Mouse (Mus musculus) stomach, embryonic 16.5 days (tissue): ENCODE measurements around the gene Myh7. TPM values are rescaled to one million over a fixed set of nuclear protein-coding genes. Genes with fewer than 3 reads are reported as not detected.
"Not testable (repeated sequence)": the region's sequence is repeated elsewhere in the genome, so short reads cannot be mapped to it uniquely, and the experiment has no call there.

Source experiments
- ATAC-seq: fragments of 200-750 bp; cut with Nextera tagmentation; 2 replicates; pipeline ENCODE4 v1.8.0; 2017; ENCODE audit warnings: moderate number of reproducible peaks, moderate TSS enrichment; ENCODE audit not compliant: insufficient read depth, low FRiP score
- H3K27ac ChIP-seq: fragments of 300-500 bp; sonication (generic); 2 replicates; pipeline ENCODE4 v1.5.1; 2014; ENCODE audit warnings: low read length
- H3K27me3 ChIP-seq: fragments of 300-500 bp; sonication (generic); 2 replicates; pipeline ENCODE4 v1.6.1; 2014; ENCODE audit warnings: low read length, control low read depth, mixed read lengths; ENCODE audit not compliant: control insufficient read depth, insufficient read depth
- H3K36me3 ChIP-seq: fragments of 300-500 bp; sonication (generic); 2 replicates; pipeline ENCODE4 v1.6.1; 2014; ENCODE audit warnings: low read length; ENCODE audit not compliant: control insufficient read depth, insufficient read depth
- H3K4me1 ChIP-seq: fragments of 300-500 bp; sonication (generic); 2 replicates; pipeline ENCODE4 v1.6.1; 2014; ENCODE audit warnings: low read length, control low read depth, mixed read lengths; ENCODE audit not compliant: control insufficient read depth, insufficient read depth
- H3K4me2 ChIP-seq: fragments of 300-500 bp; sonication (generic); 2 replicates; pipeline ENCODE4 v1.6.1; 2014; ENCODE audit warnings: low read depth, low read length, mixed read lengths
- H3K4me3 ChIP-seq: fragments of 300-500 bp; sonication (generic); replicated peaks from 2 replicates; pipeline ENCODE4 v1.5.1; 2014; ENCODE audit warnings: mild to moderate bottlenecking, low read length
- H3K9ac ChIP-seq: fragments of 300-500 bp; sonication (generic); 2 replicates; pipeline ENCODE4 v1.6.1; 2014; ENCODE audit warnings: low read length
- H3K9me3 ChIP-seq: fragments of 300-500 bp; sonication (generic); replicated peaks from 2 replicates; pipeline ENCODE4 v1.6.1; 2016; ENCODE audit warnings: low read length, control low read depth; ENCODE audit not compliant: control insufficient read depth
- WGBS: fragments of 180-500 bp; shearing (Covaris S2); extraction: QIAGEN DNeasy Blood & Tissue Kit; methylation state at CpG from one replicate; pipeline ENCODE4 v1.1.7; 2014; 5-methylcytosine and 5-hydroxymethylcytosine counted together
- polyA plus RNA-seq: library from polyadenylated mRNA; unstranded; fragments of >200 nt; fragmentation: Nextera tagmentation; extraction: Ambion mirVana; gene quantifications from 2 replicates; pipeline ENCODE4 v1.2.1, GENCODE M21; 2015

Myh7 gene
- polyA plus RNA-seq, result 7.6 and 25.7 TPM in 2 replicates

DNA sequence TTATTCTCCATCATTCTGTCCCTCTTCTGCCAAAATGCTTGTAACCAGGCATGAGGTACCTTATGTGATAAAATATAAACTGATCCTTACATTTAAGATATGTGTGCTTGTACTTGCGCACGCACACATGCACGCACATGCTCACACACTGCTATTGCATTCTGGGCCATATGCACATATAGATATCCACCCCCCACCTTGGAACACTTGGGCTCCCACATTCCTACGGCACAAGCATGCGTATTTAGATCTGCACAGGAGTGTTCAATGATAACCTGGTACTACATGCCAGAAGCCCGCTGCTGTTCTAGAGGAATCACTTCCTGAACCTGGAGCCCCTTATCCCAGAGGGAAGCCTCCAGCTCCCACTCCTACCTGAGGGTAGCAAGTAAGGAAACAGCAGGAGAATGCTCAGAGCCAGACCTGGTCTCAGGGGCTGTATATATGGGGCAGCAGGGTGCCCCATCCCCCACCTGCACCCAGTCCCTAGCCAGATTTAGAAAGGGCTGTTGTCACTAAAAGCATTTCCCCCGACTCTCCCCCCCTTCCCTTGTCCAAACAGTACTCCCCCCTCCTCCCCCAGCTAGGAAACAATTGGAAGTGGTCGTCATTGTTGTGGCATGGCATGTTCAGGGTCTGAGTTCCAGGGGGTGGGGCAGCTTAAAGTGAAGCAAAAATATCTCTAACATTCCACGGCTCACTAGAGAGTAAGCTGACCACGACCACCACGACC lies at the start of gene Myh7:
Gene Myh7, minus strand, starts transcription at position 491 of the 733 bp plus-strand sequence.
- peak within 1 kb of the TSS; percentile 20 for H3K4me2 ChIP-seq
- peaks cover 23% of the 10 kb centered on the region for H3K4me1 ChIP-seq
- H3K9ac ChIP-seq, result peak within 1 kb of the TSS; percentile 50
- H3K27me3 ChIP-seq, result no peaks in the 10 kb centered on the region
- no peaks in the 10 kb centered on the region for H3K9me3 ChIP-seq
- peak within 1 kb of the TSS; percentile 73 for H3K27ac ChIP-seq
- H3K4me3 ChIP-seq, result no peak within 1 kb of the TSS
- 47% methylated on average over 11 of the region's 11 CpGs for WGBS
- ATAC-seq, result no peak
- H3K36me3 ChIP-seq, result no peaks in the 10 kb centered on the region

GRCm38 (mm10) chr14:55043694-55044093 lies 49.3 kb upstream of the Myh7 start:
- H3K4me2 ChIP-seq, result not testable (repeated sequence)
- no CpG with 5 or more reads among the region's 2 CpGs for WGBS

DNA sequence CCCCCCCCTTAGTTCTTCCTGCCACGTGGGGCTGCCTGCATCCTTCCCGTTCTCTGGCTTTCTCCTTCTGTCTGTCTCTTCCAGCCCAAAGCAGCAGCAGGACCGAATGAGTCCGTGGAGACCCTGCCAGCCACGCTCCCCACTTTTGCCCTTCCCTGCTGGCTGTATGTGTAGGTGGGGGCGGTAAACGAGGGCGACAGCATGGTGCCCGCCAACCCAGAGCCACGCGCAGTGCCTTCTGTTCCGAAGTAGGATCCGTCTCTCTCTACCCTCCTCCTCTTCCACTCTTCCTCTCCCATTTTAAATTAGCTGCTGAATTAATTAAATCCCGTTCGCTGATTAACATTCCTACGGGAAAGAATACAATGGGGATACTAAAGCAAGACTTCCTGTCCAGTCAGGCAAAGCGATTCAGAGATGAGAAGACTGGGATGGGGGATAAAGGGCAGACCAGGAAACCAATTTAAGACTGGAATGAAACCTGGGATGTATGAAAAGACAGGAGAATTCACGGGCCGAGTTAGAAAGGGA lies 38.3 kb upstream of the Myh7 start:
- no peaks in the 10 kb centered on the region for H3K36me3 ChIP-seq
- H3K4me1 ChIP-seq, result no peaks in the 10 kb centered on the region
- H3K9me3 ChIP-seq, result no peaks in the 10 kb centered on the region
- H3K27ac ChIP-seq, result no peak overlapping the region
- no peak for ATAC-seq
- H3K9ac ChIP-seq, result no peak overlapping the region
- H3K27me3 ChIP-seq, result no peaks in the 10 kb centered on the region
- 60% methylated on average over 19 of the region's 19 CpGs for WGBS
- no peak overlapping the region for H3K4me2 ChIP-seq
- H3K4me3 ChIP-seq, result no peak overlapping the region

More at GRCm38 (mm10) chr14:55043694-55044093, 49.3 kb upstream of the Myh7 start:
- H3K36me3 ChIP-seq, H3K4me3 ChIP-seq, H3K9ac ChIP-seq, ATAC-seq, H3K4me1 ChIP-seq, H3K9me3 ChIP-seq, H3K27ac ChIP-seq, H3K27me3 ChIP-seq: not testable (repeated sequence)

DNA sequence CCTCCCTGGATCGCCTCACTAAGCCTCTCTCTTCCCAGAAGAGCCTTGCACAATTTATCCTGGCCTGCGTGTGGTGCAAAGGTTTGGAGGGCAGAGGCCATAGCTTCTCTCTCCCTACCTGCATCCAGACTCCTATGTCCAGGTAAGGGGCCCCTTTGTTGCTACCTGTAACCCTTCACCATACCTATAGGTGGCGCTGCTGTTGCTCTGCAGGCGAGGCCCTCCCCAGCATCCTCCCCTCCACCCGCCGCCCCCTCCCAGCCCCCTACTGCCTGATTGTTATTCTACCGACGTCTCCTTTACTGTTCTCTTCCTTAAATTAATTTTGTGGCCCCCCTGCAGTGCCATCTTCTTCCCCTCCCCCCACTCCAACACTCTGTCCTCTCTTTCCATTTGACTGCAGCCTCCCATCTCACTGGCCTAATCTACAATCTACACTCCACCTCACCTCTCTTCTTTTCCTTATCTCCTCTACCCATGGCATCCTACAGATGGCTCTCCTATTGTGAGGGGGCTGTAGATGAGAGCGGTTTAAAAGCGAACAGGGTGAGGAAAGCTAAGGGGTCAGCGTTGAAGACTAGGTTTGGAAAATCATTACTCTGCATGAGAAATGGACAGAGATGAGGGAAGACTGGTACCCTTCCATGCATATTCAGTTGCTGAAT lies 34.7 kb upstream of the Myh7 start:
- no peak for ATAC-seq
- no peak overlapping the region for H3K9ac ChIP-seq
- no peaks in the 10 kb centered on the region for H3K4me1 ChIP-seq
- H3K36me3 ChIP-seq, result peaks cover 9% of the 10 kb centered on the region
- no peak overlapping the region for H3K27ac ChIP-seq
- no peaks in the 10 kb centered on the region for H3K9me3 ChIP-seq
- H3K4me3 ChIP-seq, result no peak overlapping the region
- no peaks in the 10 kb centered on the region for H3K27me3 ChIP-seq
- H3K4me2 ChIP-seq, result no peak overlapping the region
- 15% methylated on average over 11 of the region's 11 CpGs for WGBS

- Histone ChIP-seq H3K4me2 (no peak overlapping the region), H3K9ac (no peak overlapping the region), H3K9me3 (no peaks in the 10 kb centered on the region), H3K27me3 (no peaks in the 10 kb centered on the region), H3K27ac (no peak overlapping the region), H3K36me3 (peaks cover 12% of the 10 kb centered on the region), H3K4me3 (no peak overlapping the region), H3K4me1 (no peaks in the 10 kb centered on the region)
- WGBS, result 20% methylated on average over 5 of the region's 5 CpGs
- ATAC-seq, result 0 out of 2 replicates have a peak, but pooled peaks have one; percentile 6
These were observed 34.0 kb upstream of the Myh7 start for GRCm38 (mm10) chr14:55028333-55028835.

DNA sequence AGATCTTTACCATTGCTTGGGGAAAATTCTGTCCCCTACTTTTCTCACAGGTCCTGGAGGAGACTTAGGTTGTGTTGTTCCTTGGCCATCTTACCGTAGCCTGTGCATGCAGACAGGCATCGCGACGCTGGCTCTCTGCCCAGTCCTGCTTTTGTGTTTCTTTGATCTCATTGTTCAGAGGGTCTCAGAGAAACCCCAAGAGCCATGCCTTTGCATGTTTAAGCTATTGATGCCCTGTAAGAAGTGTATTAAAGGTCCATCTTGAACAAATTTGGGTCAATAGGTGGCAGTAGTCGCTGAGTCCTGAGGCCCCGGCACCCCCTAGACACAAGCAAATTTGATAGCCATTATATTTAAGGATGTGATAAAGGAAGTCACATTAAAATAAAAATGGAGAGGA lies 33.2 kb upstream of the Myh7 start:
- Histone ChIP-seq H3K36me3 (peaks cover 18% of the 10 kb centered on the region), H3K27me3 (no peaks in the 10 kb centered on the region), H3K9me3 (no peaks in the 10 kb centered on the region), H3K9ac (no peak overlapping the region), H3K27ac (no peak overlapping the region), H3K4me3 (no peak overlapping the region), H3K4me1 (no peaks in the 10 kb centered on the region), H3K4me2 (no peak overlapping the region)
- WGBS, result 24% methylated on average over 6 of the region's 6 CpGs
- no peak for ATAC-seq

- no peaks in the 10 kb centered on the region for H3K27me3 ChIP-seq
- H3K27ac ChIP-seq, result no peak overlapping the region
- H3K9me3 ChIP-seq, result no peaks in the 10 kb centered on the region
- H3K4me1 ChIP-seq, result no peaks in the 10 kb centered on the region
- H3K4me2 ChIP-seq, result no peak overlapping the region
- H3K36me3 ChIP-seq, result peaks cover 22% of the 10 kb centered on the region
- 16% methylated on average over 5 of the region's 5 CpGs for WGBS
- no peak for ATAC-seq
- H3K4me3 ChIP-seq, result no peak overlapping the region
- no peak overlapping the region for H3K9ac ChIP-seq
These were observed 32.8 kb upstream of the Myh7 start for GRCm38 (mm10) chr14:55027251-55027650.

- Histone ChIP-seq H3K36me3 (peaks cover 32% of the 10 kb centered on the region), H3K27me3 (no peaks in the 10 kb centered on the region), H3K4me3 (no peak overlapping the region), H3K27ac (no peak overlapping the region), H3K4me1 (no peaks in the 10 kb centered on the region), H3K9ac (no peak overlapping the region), H3K4me2 (no peak overlapping the region), H3K9me3 (no peaks in the 10 kb centered on the region)
- 73% methylated on average over 5 of the region's 5 CpGs for WGBS
- no peak for ATAC-seq
These were observed 31.1 kb upstream of the Myh7 start for GRCm38 (mm10) chr14:55025527-55025926.

DNA sequence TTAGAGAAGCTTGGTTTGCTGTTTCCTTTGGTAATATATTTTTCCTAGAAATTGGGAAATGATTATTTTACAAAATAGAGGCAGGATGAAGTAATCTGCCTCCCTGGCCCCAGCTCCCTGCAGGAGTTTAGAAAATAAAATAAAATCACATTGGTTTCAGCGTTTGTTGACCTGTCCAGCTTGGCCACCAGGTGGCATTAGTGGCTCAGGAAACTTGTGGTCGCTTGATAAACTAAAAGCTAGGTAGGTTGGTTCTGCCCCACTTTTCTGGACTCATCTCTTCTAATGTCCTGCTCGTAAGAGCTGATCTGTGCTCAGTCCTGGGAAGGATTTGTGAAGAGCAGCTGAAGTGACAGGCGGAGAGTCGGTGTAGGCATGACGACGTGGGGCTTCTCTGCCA lies 29.8 kb upstream of the Myh7 start:
- Histone ChIP-seq H3K4me1 (no peaks in the 10 kb centered on the region), H3K4me2 (no peak overlapping the region), H3K4me3 (no peak overlapping the region), H3K27ac (no peak overlapping the region), H3K36me3 (peaks cover 32% of the 10 kb centered on the region), H3K27me3 (no peaks in the 10 kb centered on the region), H3K9ac (no peak overlapping the region), H3K9me3 (no peaks in the 10 kb centered on the region)
- 64% methylated on average over 7 of the region's 7 CpGs for WGBS
- no peak for ATAC-seq
